12 mouse cellular contexts compared by ENCODE assay signal in the genomic region with DNA sequence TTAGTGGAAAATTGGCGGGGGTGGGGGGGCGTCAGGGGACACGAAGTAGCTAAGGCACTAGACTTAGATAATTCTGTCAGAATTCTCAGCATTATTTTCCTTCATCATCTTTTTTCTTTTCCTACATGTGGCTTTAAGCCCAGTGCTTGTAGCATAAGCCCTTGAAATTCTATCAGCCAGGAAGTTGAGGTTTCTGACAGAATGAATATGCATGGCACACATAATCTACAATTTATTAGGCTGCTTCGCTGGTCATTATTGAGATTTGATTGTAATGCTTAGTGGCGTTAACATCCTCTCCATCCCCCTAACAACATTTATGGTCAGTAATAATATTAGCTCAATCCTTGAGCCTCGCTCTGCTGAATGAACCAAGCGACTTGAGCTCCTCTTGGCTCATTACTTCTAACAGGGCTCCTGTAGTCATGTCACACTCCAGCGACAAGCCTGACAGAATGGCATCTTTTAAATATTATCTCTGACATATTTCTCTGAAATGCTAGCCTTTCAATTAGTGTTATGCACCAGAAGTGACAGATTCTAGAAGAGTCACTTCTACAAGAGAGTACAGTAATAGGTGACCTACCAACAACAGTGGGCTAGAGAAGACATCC.
DNase-seq lines count a peak whose midpoint lies in the region; ATAC-seq lines count a peak whose summit lies in the region.
"Had no signal": no experiment of that assay in that cellular context is flagged by ENCODE, and none has a peak within 500 bp of the region (broad histone marks: within the 10 kb centered on the region; RNA-seq: fewer than 3 reads in every experiment).

No protein-coding gene starts in this region.

- H3K27me3 ChIP-seq in forebrain, embryonic 15.5 days, result no peaks in the 10 kb centered on the region
- H3K27me3 ChIP-seq in forebrain, embryonic 12.5 days, result no peaks in the 10 kb centered on the region
- no peaks in the 10 kb centered on the region for H3K27me3 ChIP-seq in midbrain, embryonic 11.5 days (ENCODE audit: control insufficient read depth, insufficient read depth, low read length)
- H3K27me3 ChIP-seq in midbrain, embryonic 10.5 days (ENCODE audit: low read depth, poor library complexity, severe bottlenecking), result no peaks in the 10 kb centered on the region
- H3K27me3 ChIP-seq in midbrain, embryonic 13.5 days, result no peaks in the 10 kb centered on the region
- H3K27me3 ChIP-seq: heart, embryonic 15.5 days; limb, embryonic 12.5 days; midbrain, embryonic 12.5 days had no signal

- H3K4me2 ChIP-seq in forebrain, embryonic 15.5 days (replicated peaks), result no peak overlapping the region
- H3K4me2 ChIP-seq in forebrain, embryonic 12.5 days, result no peak overlapping the region
- H3K4me2 ChIP-seq in midbrain, embryonic 11.5 days, result no peak overlapping the region
- no peak overlapping the region for H3K4me2 ChIP-seq in midbrain, embryonic 13.5 days (replicated peaks)
- H3K4me2 ChIP-seq: heart, embryonic 15.5 days; limb, embryonic 12.5 days; midbrain, embryonic 12.5 days had no signal

- 0 out of 2 replicates have a peak, but pooled peaks cover 4% of the 10 kb centered on the region for H3K4me1 ChIP-seq in forebrain, embryonic 15.5 days
- no peaks in the 10 kb centered on the region for H3K4me1 ChIP-seq in forebrain, embryonic 12.5 days
- H3K4me1 ChIP-seq in midbrain, embryonic 11.5 days (ENCODE audit: control insufficient read depth, insufficient read depth, low read length), result no peaks in the 10 kb centered on the region
- H3K4me1 ChIP-seq in midbrain, embryonic 10.5 days, result no peaks in the 10 kb centered on the region
- no peaks in the 10 kb centered on the region for H3K4me1 ChIP-seq in midbrain, embryonic 13.5 days (replicated peaks)
- H3K4me1 ChIP-seq: heart, embryonic 15.5 days; limb, embryonic 12.5 days; midbrain, embryonic 12.5 days had no signal

- ATAC-seq in forebrain, embryonic 15.5 days (replicated peaks), result peak; percentile 64
- no peak for ATAC-seq in forebrain, embryonic 12.5 days (ENCODE audit: low FRiP score)
- ATAC-seq in midbrain, embryonic 11.5 days (ENCODE audit: low FRiP score), result no peak
- ATAC-seq in midbrain, embryonic 13.5 days, result peak; percentile 40; the same call in 1 of the 2 replicates

- H3K4me3 ChIP-seq in forebrain, embryonic 15.5 days, result no peak overlapping the region
- H3K4me3 ChIP-seq in forebrain, embryonic 12.5 days (replicated peaks), result no peak overlapping the region
- H3K4me3 ChIP-seq in midbrain, embryonic 11.5 days (ENCODE audit: low read depth, low read length), result no peak overlapping the region
- no peak overlapping the region for H3K4me3 ChIP-seq in midbrain, embryonic 10.5 days
- H3K4me3 ChIP-seq in midbrain, embryonic 13.5 days (replicated peaks), result no peak overlapping the region
- H3K4me3 ChIP-seq: erythroblast, embryonic 14.5 days; heart, embryonic 15.5 days; limb, embryonic 12.5 days; midbrain, embryonic 12.5 days had no signal

- peak overlapping the region; percentile 69 for H3K27ac ChIP-seq in forebrain, embryonic 15.5 days (replicated peaks)
- H3K27ac ChIP-seq in forebrain, embryonic 12.5 days, result no peak overlapping the region
- no peak overlapping the region for H3K27ac ChIP-seq in midbrain, embryonic 11.5 days (ENCODE audit: low read depth, low read length)
- no peak overlapping the region for H3K27ac ChIP-seq in midbrain, embryonic 10.5 days (replicated peaks)
- H3K27ac ChIP-seq in midbrain, embryonic 13.5 days, result no peak overlapping the region
- H3K27ac ChIP-seq: heart, embryonic 15.5 days; limb, embryonic 12.5 days; midbrain, embryonic 12.5 days had no signal

- WGBS in forebrain, embryonic 15.5 days, result 80% methylated on average over 8 of the region's 8 CpGs
- WGBS in forebrain, embryonic 12.5 days, result 92% methylated on average over 8 of the region's 8 CpGs
- WGBS in midbrain, embryonic 11.5 days, result 91% methylated on average over 8 of the region's 8 CpGs
- 91% methylated on average over 8 of the region's 8 CpGs for WGBS in midbrain, embryonic 10.5 days
- 78% methylated on average over 8 of the region's 8 CpGs for WGBS in midbrain, embryonic 13.5 days

- no peaks in the 10 kb centered on the region for H3K9me3 ChIP-seq in forebrain, embryonic 15.5 days
- no peaks in the 10 kb centered on the region for H3K9me3 ChIP-seq in forebrain, embryonic 12.5 days
- no peaks in the 10 kb centered on the region for H3K9me3 ChIP-seq in midbrain, embryonic 11.5 days (ENCODE audit: control insufficient read depth, low read length)
- no peaks in the 10 kb centered on the region for H3K9me3 ChIP-seq in midbrain, embryonic 10.5 days (replicated peaks)
- H3K9me3 ChIP-seq in midbrain, embryonic 13.5 days, result no peaks in the 10 kb centered on the region
- H3K9me3 ChIP-seq: heart, embryonic 15.5 days; limb, embryonic 12.5 days; midbrain, embryonic 12.5 days had no signal

- peak; percentile 77 for DNase-seq in midbrain, embryonic 11.5 days (ENCODE audit: low spot score, missing footprints)
- no peak for DNase-seq in midbrain, embryonic 10.5 days (ENCODE audit: low spot score)
- DNase-seq in urinary bladder, postnatal 25 days (ENCODE audit: low spot score), result no peak
- no peak for DNase-seq in kidney, postnatal 14 days

- H3K9ac ChIP-seq in forebrain, embryonic 15.5 days (replicated peaks), result no peak overlapping the region
- H3K9ac ChIP-seq in forebrain, embryonic 12.5 days, result no peak overlapping the region
- H3K9ac ChIP-seq in midbrain, embryonic 11.5 days (ENCODE audit: low read length), result no peak overlapping the region
- no peak overlapping the region for H3K9ac ChIP-seq in midbrain, embryonic 13.5 days (replicated peaks)
- H3K9ac ChIP-seq: heart, embryonic 15.5 days; limb, embryonic 12.5 days; midbrain, embryonic 12.5 days had no signal

- no peaks in the 10 kb centered on the region for H3K36me3 ChIP-seq in forebrain, embryonic 15.5 days
- no peaks in the 10 kb centered on the region for H3K36me3 ChIP-seq in forebrain, embryonic 12.5 days (replicated peaks)
- H3K36me3 ChIP-seq in midbrain, embryonic 11.5 days (ENCODE audit: control insufficient read depth, insufficient read depth, low read length), result no peaks in the 10 kb centered on the region
- no peaks in the 10 kb centered on the region for H3K36me3 ChIP-seq in midbrain, embryonic 10.5 days
- H3K36me3 ChIP-seq in midbrain, embryonic 13.5 days, result no peaks in the 10 kb centered on the region
- H3K36me3 ChIP-seq: G1E; heart, embryonic 15.5 days; limb, embryonic 12.5 days; midbrain, embryonic 12.5 days had no signal

Comparison
In these comparisons a context has a peak if more than half of its experiments do, and no peak if none do; other contexts are left out.
1. ATAC-seq: peak in forebrain, embryonic 15.5 days (single experiment) and midbrain, embryonic 13.5 days (single experiment); none in forebrain, embryonic 12.5 days (single experiment) and midbrain, embryonic 11.5 days (single experiment).